Mouse (Mus musculus): ENCODE measurements around the gene Rad51b.

GRCm38 (mm10) chr12:79806990-79807389 is 509.9 kb downstream of the Rad51b start:
- no peak for TF ChIP-seq CTCF (IDR thresholded peaks at IDR 0.05; ENCODE audit: low read depth, low read length)
- TF ChIP-seq GATA2 (IDR thresholded peaks at IDR 0.05; ENCODE audit: borderline replicate concordance, low read depth, low read length), result no peak
- TF ChIP-seq GATA1 (IDR thresholded peaks at IDR 0.05; ENCODE audit: borderline replicate concordance, low read length), result no peak
- TF ChIP-seq POLR2AphosphoS5 (IDR thresholded peaks at IDR 0.05; ENCODE audit: insufficient replicate concordance, low read depth, low read length), result no peak
- no peak for TF ChIP-seq TAL1 (conservative IDR thresholded peaks at IDR 0.05; ENCODE audit: low read depth, low read length)
